Comparison of ENCODE assay signal across 8 mouse cellular contexts in the genomic region with DNA sequence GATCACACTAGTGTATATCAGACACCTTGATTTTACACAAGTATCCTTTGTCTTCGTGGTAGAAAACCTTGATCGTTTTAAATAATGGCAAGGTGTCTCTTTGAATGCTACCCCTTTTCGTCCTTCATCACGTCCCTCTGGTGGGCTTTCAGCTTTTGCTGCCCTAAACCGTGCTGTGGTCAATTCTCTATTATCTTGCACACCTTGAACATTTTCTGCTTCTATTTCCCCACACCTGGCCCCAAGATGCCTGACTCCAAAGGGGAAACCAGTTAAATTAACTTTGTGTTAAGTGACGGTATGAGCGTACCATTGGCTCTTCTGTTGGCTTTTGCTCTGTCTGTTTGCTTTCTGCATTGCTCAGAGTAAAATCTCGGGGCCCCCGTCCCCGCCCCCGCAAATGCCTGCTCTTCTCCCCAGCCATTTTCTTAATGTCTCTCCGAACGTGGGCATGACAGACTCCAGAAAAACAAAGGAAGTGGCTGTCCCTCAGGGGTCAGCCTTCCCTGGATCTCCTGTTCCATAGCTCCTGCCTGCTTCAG.
DNase-seq lines count a peak whose midpoint lies in the region; ATAC-seq lines count a peak whose summit lies in the region.

No protein-coding gene starts in this region.

- no peaks in the 10 kb centered on the region for H3K27me3 ChIP-seq in kidney, embryonic 14.5 days (ENCODE audit: control insufficient read depth, insufficient read depth, low read length)
- H3K27me3 ChIP-seq in hindbrain, embryonic 16.5 days (replicated peaks; ENCODE audit: control insufficient read depth, insufficient read depth, low read length), result no peaks in the 10 kb centered on the region
- H3K27me3 ChIP-seq in midbrain, embryonic 15.5 days (replicated peaks), result no peaks in the 10 kb centered on the region

- peak overlapping the region; percentile 42 for H3K27ac ChIP-seq in kidney, embryonic 14.5 days (ENCODE audit: low read depth, low read length)
- no peak overlapping the region for H3K27ac ChIP-seq in hindbrain, embryonic 16.5 days (ENCODE audit: low read depth, low read length)
- H3K27ac ChIP-seq in midbrain, embryonic 15.5 days, result peak overlapping the region; percentile 65; the same call in 1 of the 2 replicates

- WGBS in kidney, embryonic 14.5 days, result 12% methylated on average over 13 of the region's 13 CpGs
- 14% methylated on average over 13 of the region's 13 CpGs for WGBS in hindbrain, embryonic 16.5 days
- 11% methylated on average over 13 of the region's 13 CpGs for WGBS in midbrain, embryonic 15.5 days

- peak overlapping the region; percentile 21 for H3K4me2 ChIP-seq in kidney, embryonic 14.5 days (replicated peaks; ENCODE audit: low read depth, low read length)
- H3K4me2 ChIP-seq in hindbrain, embryonic 16.5 days (ENCODE audit: low read length), result peak overlapping the region; percentile 31; the same call in 1 of the 2 replicates
- peak overlapping the region; percentile 22 for H3K4me2 ChIP-seq in midbrain, embryonic 15.5 days

- ATAC-seq in kidney, embryonic 14.5 days (ENCODE audit: low FRiP score, low TSS enrichment), result no peak
- no peak for ATAC-seq in hindbrain, embryonic 16.5 days
- ATAC-seq in midbrain, embryonic 15.5 days (replicated peaks), result no peak

- H3K9ac ChIP-seq in kidney, embryonic 14.5 days (ENCODE audit: low read depth, low read length), result 0 out of 2 replicates have a peak overlapping the region, but pooled peaks have one; percentile 23
- no peak overlapping the region for H3K9ac ChIP-seq in hindbrain, embryonic 16.5 days (ENCODE audit: low read depth, low read length)
- H3K9ac ChIP-seq in midbrain, embryonic 15.5 days, result no peak overlapping the region

- no peak for DNase-seq in kidney, adult 9 months
- peak; percentile 50 for DNase-seq in embryo, embryonic 11 days
- DNase-seq in Muller cell, postnatal 12 days (ENCODE audit: inconsistent ontology term), result no peak
- DNase-seq in right cerebral cortex, postnatal 36 days (ENCODE audit: low spot score in 2 of 2), result no peak
- no peak for DNase-seq in lung, postnatal 14 days

- no peak overlapping the region; the same call in 1 of the 2 replicates for H3K4me3 ChIP-seq in kidney, embryonic 14.5 days (ENCODE audit: low read length)
- no peak overlapping the region for H3K4me3 ChIP-seq in hindbrain, embryonic 16.5 days (ENCODE audit: low read length)
- no peak overlapping the region for H3K4me3 ChIP-seq in midbrain, embryonic 15.5 days

- H3K4me1 ChIP-seq in kidney, embryonic 14.5 days (ENCODE audit: control insufficient read depth, insufficient read depth, low read length), result peaks cover 48% of the 10 kb centered on the region
- H3K4me1 ChIP-seq in hindbrain, embryonic 16.5 days (ENCODE audit: control insufficient read depth, insufficient read depth, low read depth, low read length), result peaks cover 34% of the 10 kb centered on the region
- peaks cover 57% of the 10 kb centered on the region for H3K4me1 ChIP-seq in midbrain, embryonic 15.5 days

- no peaks in the 10 kb centered on the region for H3K36me3 ChIP-seq in kidney, embryonic 14.5 days (ENCODE audit: control insufficient read depth, insufficient read depth, low read length)
- no peaks in the 10 kb centered on the region for H3K36me3 ChIP-seq in hindbrain, embryonic 16.5 days (ENCODE audit: control insufficient read depth, insufficient read depth, low read length)
- H3K36me3 ChIP-seq in midbrain, embryonic 15.5 days (replicated peaks), result no peaks in the 10 kb centered on the region

- no peaks in the 10 kb centered on the region for H3K9me3 ChIP-seq in kidney, embryonic 14.5 days (ENCODE audit: control insufficient read depth, low read length)
- no peaks in the 10 kb centered on the region for H3K9me3 ChIP-seq in hindbrain, embryonic 16.5 days (ENCODE audit: control insufficient read depth, low read length)
- H3K9me3 ChIP-seq in midbrain, embryonic 15.5 days, result no peaks in the 10 kb centered on the region
